Mouse (Mus musculus) lung, adult 10 weeks (tissue): ENCODE results near the gene Cadm4. TPM values are rescaled to one million over a fixed set of nuclear protein-coding genes. Genes with fewer than 3 reads are reported as not detected.

Experiments used
- polyA plus RNA-seq: library from polyadenylated mRNA; stranded (reverse); fragments of 350-450 nt; fragmentation: Illumina TruSeq; extraction: RNeasy Lipid Tissue Mini Kit (QIAGEN cat#74804); gene quantifications from one replicate; pipeline ENCODE4 v1.2.3, GENCODE M21; 2014; ENCODE audit warnings: low read depth, low replicate concordance; ENCODE audit not compliant: insufficient read depth

The Cadm4 gene
- 8.8 TPM for polyA plus RNA-seq

GRCm38 (mm10) chr7:24481474-24482207, at the start of gene Cadm4:
Cadm4 (plus strand) TSS chr7:24482023.

GRCm38 (mm10) chr7:24451855-24452311, 29.9 kb upstream of the Cadm4 start, which contains the start of gene Irgc1:
Irgc1 (minus strand) TSS chr7:24452297.

GRCm38 (mm10) chr7:24462388-24463319, 19.2 kb upstream of the Cadm4 start, which contains the start of gene Plaur:
Plaur (plus strand) TSS chr7:24462484.

GRCm38 (mm10) chr7:24506838-24507725, 25.3 kb downstream of the Cadm4 start, which contains the start of gene Zfp428:
Zfp428 (plus strand) TSS chr7:24507006.

GRCm38 (mm10) chr7:24512355-24512754, 30.5 kb downstream of the Cadm4 start, which contains the start of gene AC161166.1:
AC161166.1 (minus strand) TSS chr7:24512455.

GRCm38 (mm10) chr7:24530062-24530931, 48.5 kb downstream of the Cadm4 start, which contains the start of gene Irgq:
Irgq (plus strand) TSS chr7:24530689.

GRCm38 (mm10) chr7:24546068-24546614, 64.3 kb downstream of the Cadm4 start, which contains the start of the genes Pinlyp and Xrcc1:
Pinlyp (minus strand) TSS chr7:24546118.
Xrcc1 (plus strand) TSS chr7:24546289.

Other genes starting within 250 kb of the Cadm4 start
- 0.72 TPM for gene Zfp109, start 244.5 kb upstream of the Cadm4 start, polyA plus RNA-seq
- 1.1 TPM for gene Zfp108, start 227.2 kb upstream of the Cadm4 start, polyA plus RNA-seq
- gene Zfp93, start 211.6 kb upstream of the Cadm4 start, polyA plus RNA-seq, result 2.4 TPM
- gene Zfp61, start 180.8 kb upstream of the Cadm4 start, polyA plus RNA-seq, result 6.0 TPM
- 5.2 TPM for gene Zfp94, start 165.4 kb upstream of the Cadm4 start, polyA plus RNA-seq
- gene Tescl, start 148.1 kb upstream of the Cadm4 start, polyA plus RNA-seq, result not detected
- not detected for gene Lypd5, start 132.8 kb upstream of the Cadm4 start, polyA plus RNA-seq
- gene Kcnn4, start 111.8 kb upstream of the Cadm4 start, polyA plus RNA-seq, result 4.4 TPM
- gene Smg9, start 82.4 kb upstream of the Cadm4 start, polyA plus RNA-seq, result 13.7 TPM
- 0.29 TPM for gene Irgc1, start 29.7 kb upstream of the Cadm4 start, polyA plus RNA-seq
- gene Plaur, start 19.5 kb upstream of the Cadm4 start, polyA plus RNA-seq, result 48.8 TPM
- 2.8 TPM for gene Zfp428, start 25.0 kb downstream of the Cadm4 start, polyA plus RNA-seq
- gene AC161166.1, start 30.4 kb downstream of the Cadm4 start, polyA plus RNA-seq, result not detected
- gene Irgq, start 48.7 kb downstream of the Cadm4 start, polyA plus RNA-seq, result 4.7 TPM
- gene Pinlyp, start 64.1 kb downstream of the Cadm4 start, polyA plus RNA-seq, result not detected
- gene Xrcc1, start 64.3 kb downstream of the Cadm4 start, polyA plus RNA-seq, result 16.8 TPM
- 11.8 TPM for gene Ethe1, start 105.5 kb downstream of the Cadm4 start, polyA plus RNA-seq
- 0.08 TPM for gene Zfp575, start 105.6 kb downstream of the Cadm4 start, polyA plus RNA-seq
- gene Phldb3, start 128.7 kb downstream of the Cadm4 start, polyA plus RNA-seq, result 2.1 TPM
- gene Lypd3, start 154.5 kb downstream of the Cadm4 start, polyA plus RNA-seq, result not detected
- gene Tex101, start 194.7 kb downstream of the Cadm4 start, polyA plus RNA-seq, result not detected
- gene BC049730, start 227.2 kb downstream of the Cadm4 start, polyA plus RNA-seq, result not detected
- gene Gm4763, start 244.9 kb downstream of the Cadm4 start, polyA plus RNA-seq, result not detected